Mouse (Mus musculus) ovary, adult 18-20 months (tissue): Measurements from ENCODE around the gene Eef1akmt3.

Source experiments
- DNase-seq: peaks from one replicate; pipeline ENCODE4 v3.0.0; 2022; ENCODE audit warnings: low spot score, mixed read lengths

Eef1akmt3 gene

DNA sequence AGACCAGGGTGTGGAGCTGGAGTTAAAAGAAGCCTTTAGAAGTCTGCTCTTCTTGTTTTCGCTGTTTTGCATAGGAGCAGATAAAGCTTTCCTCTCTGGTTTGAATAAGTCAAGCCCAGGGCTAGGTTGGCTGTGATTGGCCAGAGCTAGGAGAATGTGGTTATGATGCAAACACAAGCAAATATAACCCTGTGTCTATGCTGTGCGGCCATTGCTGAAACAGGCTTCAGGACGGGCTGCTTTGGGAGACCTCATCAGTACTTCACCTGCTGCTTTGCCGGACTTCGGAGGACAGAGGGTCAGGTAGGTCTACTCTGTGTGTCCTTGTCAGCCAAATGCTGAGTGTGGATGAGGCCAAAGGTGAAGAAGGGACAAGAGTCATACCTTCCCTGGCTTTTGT lies 40.8 kb downstream of the Eef1akmt3 start, which contains the start of gene Avil:
Gene Avil (plus strand): TSS at position 181 of the 400 bp plus-strand sequence.
- no peak for DNase-seq

DNA sequence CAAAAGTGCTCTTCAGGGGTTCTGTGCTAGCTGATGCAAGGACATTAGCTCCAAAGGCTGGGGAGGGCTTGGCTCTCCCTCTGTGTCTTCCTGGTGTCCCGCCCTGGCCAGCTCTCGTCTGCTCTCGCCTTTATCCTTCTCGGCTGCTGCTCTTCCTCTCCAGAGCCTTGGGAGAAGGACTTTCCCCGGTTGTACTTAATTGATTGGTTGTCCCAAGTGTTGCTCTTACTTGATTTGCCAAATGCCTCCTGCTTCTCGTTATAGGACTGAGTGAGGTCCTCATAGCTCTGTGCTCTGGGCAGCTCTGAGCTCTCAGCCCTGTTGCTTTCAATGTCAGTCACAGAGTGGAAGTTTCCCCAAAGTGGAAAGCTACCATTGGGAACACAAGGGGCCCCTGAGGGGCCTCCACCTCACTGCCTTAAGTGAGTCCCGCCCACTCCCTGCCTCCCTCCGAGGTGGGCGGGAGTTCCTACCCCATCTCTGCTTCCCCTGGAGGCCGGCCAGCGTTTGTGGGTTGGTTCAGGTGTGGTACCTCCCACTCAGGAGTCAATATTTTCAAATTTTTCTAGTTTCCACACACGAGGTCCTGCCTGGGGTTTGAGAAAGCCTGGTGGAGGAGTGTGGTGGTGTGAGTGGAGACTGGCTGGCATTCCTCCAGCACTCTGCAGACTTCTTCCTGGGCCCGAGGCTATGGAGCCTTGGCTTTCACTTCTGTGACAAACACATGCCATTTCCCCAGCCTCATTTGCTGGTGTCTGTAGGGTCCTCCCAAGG lies 43.8 kb downstream of the Eef1akmt3 start:
- DNase-seq: no peak

DNA sequence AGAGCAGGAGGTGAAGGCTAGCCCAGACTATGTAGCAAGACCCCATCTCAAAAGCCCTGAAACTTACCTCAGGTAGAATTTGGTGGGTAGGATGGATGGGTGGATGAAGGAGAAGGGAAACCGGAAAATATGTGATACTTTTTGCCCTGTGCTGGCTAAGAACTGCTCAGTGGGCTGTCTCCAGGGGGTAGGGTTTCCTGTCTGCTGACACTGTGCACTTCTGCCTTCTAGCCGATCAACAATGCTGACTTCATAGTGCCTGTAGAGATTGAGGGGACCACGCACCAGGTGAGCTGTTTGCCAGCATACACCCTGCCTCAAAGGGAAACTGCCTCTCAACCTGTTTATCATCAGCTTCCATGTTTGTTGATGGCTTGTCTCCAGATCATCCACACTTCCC lies 47.7 kb downstream of the Eef1akmt3 start:
- DNase-seq: no peak

DNA sequence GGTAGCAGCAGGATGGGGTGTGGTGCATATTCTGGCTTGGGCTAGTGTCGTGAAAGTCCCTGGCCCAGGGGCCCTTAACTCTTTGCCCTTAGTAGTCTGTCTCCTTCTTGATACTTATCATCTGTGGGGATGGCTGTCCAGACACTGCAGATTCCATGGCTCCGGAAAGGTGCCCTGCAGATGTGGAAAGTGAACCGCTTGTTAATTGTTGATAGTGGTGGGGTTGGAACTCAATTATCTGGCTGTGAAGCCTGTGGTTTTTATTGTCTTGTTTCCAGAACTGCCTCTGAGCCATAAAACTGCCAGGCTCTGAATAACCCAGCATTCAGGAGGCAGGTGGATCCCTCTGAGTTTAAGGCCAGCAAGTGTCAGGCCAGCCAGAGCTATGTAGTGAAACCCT lies 49.6 kb downstream of the Eef1akmt3 start:
- no peak for DNase-seq

DNA sequence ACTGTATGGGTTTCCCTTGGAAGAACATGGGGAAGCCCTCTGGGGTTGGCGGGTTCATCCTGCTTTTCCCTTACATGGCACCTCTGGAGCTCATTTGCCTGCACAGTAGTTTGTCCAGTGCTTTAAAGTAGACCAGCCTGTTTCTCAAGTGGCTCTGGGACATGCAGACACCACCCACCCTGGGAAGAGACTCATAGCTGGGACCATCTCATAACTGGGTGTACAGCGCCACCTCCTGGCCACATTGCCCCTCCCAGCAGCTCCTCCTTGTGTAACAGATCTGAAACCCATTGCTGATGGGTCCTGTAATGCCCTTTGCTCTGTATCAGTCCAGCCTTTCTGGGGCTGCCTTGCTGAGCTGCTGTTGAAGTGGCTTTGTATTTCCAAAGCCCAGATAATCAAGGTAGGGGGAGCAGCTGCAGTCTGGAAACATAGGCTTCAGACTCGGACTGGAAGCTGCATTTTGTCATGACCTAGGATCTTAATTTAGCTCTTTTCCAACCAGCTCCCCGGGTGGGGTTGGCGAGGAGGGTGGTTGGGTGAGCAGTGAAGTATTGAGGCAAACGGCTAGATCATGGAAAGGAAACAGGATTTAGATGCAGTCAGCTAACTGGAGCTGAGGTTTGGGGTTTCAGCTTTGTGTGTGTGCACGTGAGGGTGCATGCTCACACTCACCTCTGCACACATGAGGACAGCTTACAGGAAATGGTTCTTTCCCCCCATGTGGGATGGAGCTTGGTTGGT lies 50.8 kb downstream of the Eef1akmt3 start:
- DNase-seq: peak; percentile 56

DNA sequence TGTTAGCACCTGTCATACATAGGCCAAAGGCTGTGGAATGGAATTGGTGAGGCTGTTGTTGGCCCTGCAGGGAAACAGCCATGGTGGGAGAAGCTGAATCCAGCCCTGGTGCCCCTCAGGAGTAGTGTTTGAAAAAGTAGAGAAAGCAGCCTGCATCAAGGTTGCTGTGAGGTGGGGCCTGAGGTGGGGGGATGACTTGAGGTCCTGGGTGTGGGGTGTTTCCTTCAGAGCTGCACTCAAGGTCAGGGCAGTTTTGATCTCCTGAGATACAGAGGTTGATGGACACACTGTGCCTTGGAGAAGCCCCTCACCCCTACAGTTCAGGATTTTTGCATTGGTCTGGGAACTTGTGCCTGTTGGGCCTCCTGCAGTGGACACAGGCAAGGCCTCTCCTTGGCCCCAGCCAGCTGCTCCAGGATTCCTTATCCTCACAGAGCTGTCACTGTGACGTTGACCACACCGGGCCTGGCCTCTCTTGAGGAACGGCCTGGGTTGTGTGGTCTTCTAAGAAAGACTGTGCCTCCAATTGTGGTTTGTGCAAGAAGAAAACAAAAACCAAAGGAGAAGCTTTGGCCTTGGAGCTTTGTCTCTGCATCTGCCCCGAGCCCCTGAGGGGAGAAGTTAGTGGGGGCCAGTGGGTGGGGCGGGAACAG lies 52.7 kb downstream of the Eef1akmt3 start:
- no peak for DNase-seq

DNA sequence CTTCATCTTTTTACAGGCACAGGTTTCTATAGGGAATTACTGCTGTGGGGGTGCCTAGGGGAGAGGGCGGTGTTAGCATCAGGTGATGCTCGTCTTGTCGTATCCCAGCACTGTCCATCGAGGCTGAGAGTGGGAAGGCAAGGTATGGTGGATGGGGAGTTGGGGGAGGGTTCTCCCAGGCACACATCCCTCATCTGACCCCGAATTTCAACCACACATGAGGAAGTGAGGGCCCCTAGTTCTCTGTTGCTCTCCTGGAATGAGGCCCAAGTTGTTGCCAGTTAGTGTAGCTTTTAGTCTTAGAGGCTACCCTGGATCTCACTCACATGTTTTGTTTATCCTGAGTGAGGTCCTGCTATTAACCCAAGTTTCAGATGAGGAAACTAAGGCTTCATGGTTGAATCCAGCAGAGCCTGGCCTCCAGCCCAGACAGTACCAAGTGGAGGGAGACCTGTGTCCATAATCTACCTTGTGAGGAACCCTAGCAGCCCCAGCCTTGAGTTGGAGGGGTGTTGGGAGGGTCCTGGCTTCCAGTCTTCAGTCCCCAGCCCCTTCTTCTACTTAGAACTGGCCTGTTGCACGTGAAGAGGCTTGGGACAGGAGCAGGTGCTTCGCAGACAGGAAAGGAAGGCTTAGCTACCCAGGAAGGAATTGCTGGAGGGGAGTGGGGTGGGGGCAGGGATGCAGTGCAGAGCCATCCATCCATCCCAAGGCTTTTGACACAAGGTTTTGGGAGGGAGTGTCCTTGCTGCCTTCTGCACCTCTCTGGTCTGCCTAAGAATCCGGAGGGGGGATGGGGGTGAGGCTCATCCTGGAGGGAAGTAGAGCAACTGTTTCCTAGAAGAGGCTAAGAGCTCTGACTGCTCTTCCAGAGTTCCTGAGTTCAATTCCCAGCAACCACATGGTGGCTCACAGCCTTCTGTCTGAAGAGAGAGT lies 53.9 kb downstream of the Eef1akmt3 start:
- DNase-seq: no peak

DNA sequence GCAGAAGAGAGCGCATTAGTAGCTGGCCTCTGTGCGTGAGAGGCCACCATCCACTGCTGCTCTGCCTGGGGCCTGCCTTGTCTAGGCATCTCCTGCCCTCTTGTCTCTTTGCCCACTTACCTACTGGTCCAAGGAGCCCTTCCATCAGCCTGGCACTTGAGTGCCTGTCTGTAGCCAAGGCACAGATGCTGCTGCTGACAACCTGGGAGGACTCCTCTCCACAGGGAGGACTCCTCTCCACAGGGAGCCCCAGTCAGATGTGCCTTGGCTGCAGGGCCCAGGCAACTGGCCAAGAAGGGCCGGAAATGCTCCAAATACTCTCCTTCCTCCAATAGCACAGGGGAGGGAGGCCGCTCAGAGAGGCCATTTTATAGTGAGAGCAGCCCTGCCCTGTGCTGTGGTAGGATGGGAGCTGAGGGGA lies 54.8 kb downstream of the Eef1akmt3 start:
- peak; percentile 69 for DNase-seq

DNA sequence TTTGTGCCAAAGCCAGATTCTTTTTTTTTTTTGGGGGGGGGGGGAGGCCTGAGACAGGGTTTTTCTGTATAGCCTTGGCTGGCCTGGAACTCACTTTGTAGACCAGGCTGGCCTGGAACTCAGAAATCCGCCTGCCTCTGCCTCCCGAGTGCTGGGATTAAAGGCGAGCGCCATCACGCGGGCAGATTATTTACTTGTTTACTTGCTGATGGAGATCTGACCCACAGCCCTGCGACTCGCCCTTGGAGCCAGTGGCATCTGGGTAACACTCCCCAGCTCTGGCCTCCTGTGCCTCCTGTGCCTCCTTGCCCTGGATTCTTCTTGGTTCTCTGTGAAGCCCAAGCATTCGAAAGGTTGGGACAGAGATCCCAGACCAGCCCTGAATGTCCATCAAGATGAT lies 55.7 kb downstream of the Eef1akmt3 start:
- DNase-seq: no peak

DNA sequence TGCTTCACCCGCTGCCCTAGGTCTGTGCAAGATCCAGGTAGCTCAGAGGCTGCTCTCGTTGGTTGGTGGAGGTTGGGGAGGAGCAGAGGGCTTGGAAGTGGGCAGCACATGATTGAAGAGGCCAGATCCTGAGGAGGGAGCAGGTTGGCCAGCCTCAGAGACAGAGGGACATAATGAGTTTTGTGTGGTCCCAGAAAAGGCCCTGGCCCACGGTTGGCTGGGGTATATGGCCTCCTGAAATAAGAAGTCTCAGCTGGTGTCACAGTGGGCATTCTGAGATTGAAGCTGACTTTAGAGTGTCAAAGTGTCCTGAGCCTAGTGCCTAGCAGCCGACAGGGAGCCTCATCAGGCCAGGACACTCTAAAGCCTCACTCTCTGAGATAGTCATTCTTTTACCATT lies 56.2 kb downstream of the Eef1akmt3 start:
- DNase-seq: no peak

DNA sequence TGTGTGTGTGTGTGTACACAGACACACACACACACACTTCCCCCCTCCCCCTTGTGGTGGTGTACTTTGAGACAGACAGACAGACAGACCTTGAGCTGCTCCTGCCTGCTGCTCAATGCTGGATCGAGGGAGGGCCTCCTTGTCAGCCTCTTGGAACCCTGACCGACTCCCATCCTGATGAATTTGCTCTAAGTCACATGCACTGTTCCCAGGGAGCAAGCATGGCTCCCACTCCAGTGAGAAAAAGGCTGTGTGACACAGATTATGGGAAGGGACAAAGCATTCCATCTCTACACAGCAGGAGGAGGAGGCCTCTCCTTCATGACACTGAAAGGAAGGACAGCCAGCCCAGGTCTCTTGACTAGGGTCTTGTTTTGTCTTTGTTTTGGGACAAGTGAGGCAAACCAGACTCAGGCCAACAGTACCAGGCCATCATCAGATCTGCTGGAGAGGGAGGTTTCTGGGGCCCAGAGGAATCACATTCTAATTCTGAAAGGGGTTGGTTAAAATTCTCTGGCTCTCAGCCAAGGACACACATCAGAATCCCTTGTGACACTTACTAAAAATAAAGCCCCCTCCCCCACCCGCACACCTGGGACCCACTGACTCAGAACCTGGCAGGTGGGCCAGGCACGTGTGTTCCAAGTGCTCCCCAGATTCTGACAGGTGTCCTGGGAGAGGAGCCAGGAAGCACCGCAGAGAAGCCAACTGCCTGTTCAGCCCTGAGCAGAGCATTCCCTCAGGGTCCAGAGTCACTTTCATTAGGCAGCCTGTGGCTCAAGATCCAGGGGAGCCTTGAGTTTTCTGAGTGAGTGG lies 56.9 kb downstream of the Eef1akmt3 start:
- DNase-seq: no peak

DNA sequence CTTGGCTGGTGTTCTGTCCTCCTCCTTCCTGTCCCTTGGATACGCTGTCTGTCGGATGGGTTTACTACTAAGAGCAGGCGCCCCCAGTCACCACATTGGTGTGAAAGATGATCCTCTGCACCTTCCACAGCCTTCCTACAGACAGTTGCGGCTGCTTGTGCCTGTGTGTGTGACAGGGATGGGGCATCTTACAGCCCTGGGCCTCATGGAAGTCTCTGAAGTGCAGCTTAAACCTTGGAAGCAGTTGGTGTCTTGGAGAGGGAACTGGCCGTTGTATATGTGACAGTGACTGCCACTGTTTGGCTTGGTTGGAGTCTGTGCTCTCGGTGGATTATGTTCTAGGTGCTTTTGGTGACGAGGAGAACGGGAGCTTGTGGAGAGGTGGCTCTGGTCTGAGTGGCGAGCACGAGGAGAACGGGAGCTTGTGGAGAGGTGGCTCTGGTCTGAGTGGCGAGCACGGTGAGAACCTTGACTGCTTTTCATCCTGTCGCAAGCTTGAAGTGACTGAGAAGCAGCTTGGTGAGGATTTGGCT lies 58.1 kb downstream of the Eef1akmt3 start:
- no peak for DNase-seq

DNA sequence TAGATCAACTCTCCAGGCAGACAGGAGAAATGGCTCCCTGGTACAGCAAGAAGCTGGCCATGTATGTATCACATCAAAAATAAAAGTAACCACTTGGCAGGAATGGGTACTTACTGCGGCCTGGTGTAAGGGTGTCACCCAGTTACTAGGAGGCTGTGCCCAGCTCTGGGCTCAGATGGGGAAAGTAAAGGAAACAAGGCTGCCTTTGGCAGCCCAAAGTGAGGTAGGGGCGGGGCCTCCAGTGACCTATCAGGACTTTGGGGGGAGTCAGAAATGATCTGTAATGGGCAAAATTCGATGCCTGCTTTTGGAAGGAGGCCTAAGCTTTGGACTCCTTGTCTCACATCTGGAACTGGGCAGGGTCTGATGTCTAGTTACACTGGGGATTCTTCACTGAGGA lies 59.6 kb downstream of the Eef1akmt3 start:
- DNase-seq: no peak
